Mouse (Mus musculus) MEL (cell line): Measurements from ENCODE around the gene Tmem108. TPM values are rescaled to one million over a fixed set of nuclear protein-coding genes. Genes with fewer than 3 reads are reported as not detected.

Experiments
- DNase-seq: peaks from one replicate; pipeline ENCODE4 v3.0.0; 2011; ENCODE audit warnings: low read depth, low spot score
- H3K27ac ChIP-seq: 2 replicates; pipeline ENCODE4 v1.5.1; 2012; ENCODE audit warnings: low read depth, mild to moderate bottlenecking, control low read depth, low read length, moderate library complexity; ENCODE audit not compliant: control insufficient read depth
- H3K27me3 ChIP-seq, 2 experiments: fragments of 150-350 bp in 1 of 2; sonication (generic) in 1 of 2; 2 replicates each; pipeline ENCODE4 v1.6.1; 2012; ENCODE audit warnings: low read length in 2 of 2, mild to moderate bottlenecking in 2 of 2, improper control_type of control experiment in 1 of 2, moderate library complexity in 1 of 2; ENCODE audit not compliant: insufficient read depth in 2 of 2, control insufficient read depth in 1 of 2
- H3K36me3 ChIP-seq, 2 experiments: 2 replicates each; pipeline ENCODE4 v1.6.1; 2012 to 2014; ENCODE audit warnings: low read length in 2 of 2, improper control_type of control experiment in 1 of 2, inconsistent platforms in 1 of 2, mild to moderate bottlenecking in 1 of 2; ENCODE audit not compliant: insufficient read depth in 2 of 2, control insufficient read depth in 1 of 2
- H3K4me1 ChIP-seq, 2 experiments: fragments of 150-350 bp in 1 of 2; sonication (generic) in 1 of 2; 2 replicates each; pipeline ENCODE4 v1.6.1; 2012; ENCODE audit warnings: low read length in 2 of 2, improper control_type of control experiment in 1 of 2, mild to moderate bottlenecking in 1 of 2; ENCODE audit not compliant: insufficient read depth in 2 of 2, control insufficient read depth in 1 of 2
- H3K4me3 ChIP-seq, 2 experiments: fragments of 150-350 bp in 1 of 2; sonication (generic) in 1 of 2; 2 replicates each; pipeline ENCODE4 v1.5.1; 2012; ENCODE audit warnings: low read depth in 2 of 2, low read length in 2 of 2, mild to moderate bottlenecking in 2 of 2, moderate library complexity in 2 of 2, control low read depth in 1 of 2, improper control_type of control experiment in 1 of 2; ENCODE audit not compliant: control insufficient read depth in 1 of 2, insufficient read depth in 1 of 2
- H3K79me2 ChIP-seq: 2 replicates; pipeline ENCODE4 v1.6.1; 2012; ENCODE audit warnings: mild to moderate bottlenecking, low read length, moderate library complexity; ENCODE audit not compliant: control insufficient read depth, poor library complexity, insufficient read depth
- H3K9ac ChIP-seq: 2 replicates; pipeline ENCODE4 v1.6.1; 2012; ENCODE audit warnings: low read depth, mild to moderate bottlenecking, control low read depth, low read length, moderate library complexity; ENCODE audit not compliant: control insufficient read depth, poor library complexity, severe bottlenecking
- H3K9me3 ChIP-seq: fragments of 150-350 bp; sonication (generic); replicated peaks from 2 replicates; pipeline ENCODE4 v1.6.1; 2012; ENCODE audit warnings: mild to moderate bottlenecking, low read length, improper control_type of control experiment, moderate library complexity; ENCODE audit not compliant: insufficient read depth
- BHLHE40 ChIP-seq: IDR thresholded peaks from 2 replicates; pipeline ENCODE4 v1.6.1; 2012; ENCODE audit warnings: low read depth, mild to moderate bottlenecking, inconsistent platforms, low read length, improper control_type of control experiment, borderline replicate concordance
- CHD1 ChIP-seq: IDR thresholded peaks from 2 replicates; pipeline ENCODE4 v1.6.1; 2012; ENCODE audit warnings: low read depth, mild to moderate bottlenecking, inconsistent platforms, low read length, improper control_type of control experiment
- CHD2 ChIP-seq: IDR thresholded peaks from 2 replicates; pipeline ENCODE4 v1.6.1; 2011; ENCODE audit warnings: low read length, improper control_type of control experiment
- CTCF ChIP-seq, 3 experiments: IDR thresholded peaks in 2 of 3; conservative IDR thresholded peaks in 1 of 3; 2 replicates each; pipeline ENCODE4 v1.5.1; 2011 to 2012; ENCODE audit warnings: low read length in 3 of 3, low read depth in 2 of 3, mild to moderate bottlenecking in 2 of 3, improper control_type of control experiment in 1 of 3, inconsistent platforms in 1 of 3, mixed read lengths in 1 of 3, moderate library complexity in 1 of 3; ENCODE audit not compliant: control insufficient read depth in 1 of 3, insufficient read depth in 1 of 3, poor library complexity in 1 of 3, severe bottlenecking in 1 of 3
- EP300 ChIP-seq, 2 experiments: IDR thresholded peaks; 2 replicates each; pipeline ENCODE4 v1.6.1; 2011; ENCODE audit warnings: improper control_type of control experiment in 2 of 2, low read length in 2 of 2, low read depth in 1 of 2, mild to moderate bottlenecking in 1 of 2
- GABPA ChIP-seq: IDR thresholded peaks from 2 replicates; pipeline ENCODE4 v1.6.1; 2012; ENCODE audit warnings: low read depth, mild to moderate bottlenecking, inconsistent platforms, low read length, improper control_type of control experiment, moderate library complexity
- GATA1 ChIP-seq: IDR thresholded peaks from 2 replicates; pipeline ENCODE4 v1.6.1; 2011; ENCODE audit warnings: low read depth, low read length, improper control_type of control experiment
- MAX ChIP-seq: IDR thresholded peaks from 2 replicates; pipeline ENCODE4 v1.6.1; 2011; ENCODE audit warnings: low read length, improper control_type of control experiment
- MAZ ChIP-seq: IDR thresholded peaks from 2 replicates; pipeline ENCODE4 v1.6.1; 2012; ENCODE audit warnings: low read depth, mild to moderate bottlenecking, inconsistent platforms, low read length, improper control_type of control experiment
- MEF2A ChIP-seq: IDR thresholded peaks from 2 replicates; pipeline ENCODE4 v1.6.1; 2014; ENCODE audit warnings: low read depth, mild to moderate bottlenecking, inconsistent platforms, low read length, improper control_type of control experiment; ENCODE audit not compliant: poor library complexity, insufficient replicate concordance, severe bottlenecking; ENCODE audit errors: extremely low read depth
- MXI1 ChIP-seq: IDR thresholded peaks from 2 replicates; pipeline ENCODE4 v1.6.1; 2011; ENCODE audit warnings: mild to moderate bottlenecking, low read depth, low read length, improper control_type of control experiment
- MYB ChIP-seq: IDR thresholded peaks from 2 replicates; pipeline ENCODE4 v1.6.1; 2011; ENCODE audit warnings: mild to moderate bottlenecking, low read depth, low read length, improper control_type of control experiment
- MYC ChIP-seq: IDR thresholded peaks from 2 replicates; pipeline ENCODE4 v1.6.1; 2011; ENCODE audit warnings: low read depth, mild to moderate bottlenecking, low read length, improper control_type of control experiment, moderate library complexity
- NELFE ChIP-seq: IDR thresholded peaks from 2 replicates; pipeline ENCODE4 v1.6.1; 2011; ENCODE audit warnings: low read depth, low read length, improper control_type of control experiment
- NRF1 ChIP-seq: IDR thresholded peaks from 2 replicates; pipeline ENCODE4 v1.6.1; 2014; ENCODE audit warnings: low read depth, mild to moderate bottlenecking, inconsistent platforms, low read length, improper control_type of control experiment, moderate library complexity; ENCODE audit not compliant: poor library complexity, insufficient read depth, severe bottlenecking
- POLR2AphosphoS2 ChIP-seq: IDR thresholded peaks from 2 replicates; pipeline ENCODE4 v1.6.1; 2011; ENCODE audit warnings: low read length, improper control_type of control experiment
- POLR2AphosphoS5 ChIP-seq: IDR thresholded peaks from 2 replicates; pipeline ENCODE4 v1.6.1; 2012; ENCODE audit warnings: low read depth, borderline replicate concordance, mild to moderate bottlenecking, inconsistent platforms, low read length, moderate library complexity, mixed read lengths
- RAD21 ChIP-seq: IDR thresholded peaks from 2 replicates; pipeline ENCODE4 v1.6.1; 2011; ENCODE audit warnings: mild to moderate bottlenecking, low read depth, low read length, improper control_type of control experiment
- RCOR1 ChIP-seq: IDR thresholded peaks from 2 replicates; pipeline ENCODE4 v1.6.1; 2012; ENCODE audit warnings: low read depth, mild to moderate bottlenecking, inconsistent platforms, low read length, improper control_type of control experiment
- SIN3A ChIP-seq: IDR thresholded peaks from 2 replicates; pipeline ENCODE4 v1.6.1; 2012; ENCODE audit warnings: low read length, improper control_type of control experiment, inconsistent platforms
- SMC3 ChIP-seq: IDR thresholded peaks from 2 replicates; pipeline ENCODE4 v1.6.1; 2011; ENCODE audit warnings: low read depth, low read length, improper control_type of control experiment
- TAL1 ChIP-seq: IDR thresholded peaks from 2 replicates; pipeline ENCODE4 v1.6.1; 2012; ENCODE audit warnings: mild to moderate bottlenecking, inconsistent platforms, low read length, moderate library complexity, mixed read lengths
- TCF12 ChIP-seq: IDR thresholded peaks from 2 replicates; pipeline ENCODE4 v1.6.1; 2014; ENCODE audit warnings: low read depth, mild to moderate bottlenecking, inconsistent platforms, low read length, improper control_type of control experiment, moderate library complexity
- ZKSCAN1 ChIP-seq: IDR thresholded peaks from 2 replicates; pipeline ENCODE4 v1.6.1; 2012; ENCODE audit warnings: low read depth, mild to moderate bottlenecking, inconsistent platforms, low read length, improper control_type of control experiment, moderate library complexity
- ZMIZ1 ChIP-seq: IDR thresholded peaks from 2 replicates; pipeline ENCODE4 v1.6.1; 2012; ENCODE audit warnings: low read depth, mild to moderate bottlenecking, inconsistent platforms, low read length, improper control_type of control experiment, moderate library complexity
- ZNF384 ChIP-seq: IDR thresholded peaks from 2 replicates; pipeline ENCODE4 v1.6.1; 2012; ENCODE audit warnings: low read depth, mild to moderate bottlenecking, inconsistent platforms, low read length, improper control_type of control experiment
- polyA plus RNA-seq, 2 experiments: library from polyadenylated mRNA; stranded (reverse) in 1 of 2; unstranded in 1 of 2; fragments of >175 nt in 1 of 2; fragments of >200 nt in 1 of 2; gene quantifications; 2 replicates each; pipeline versions ENCODE4 v1.2.1 to v1.2.4; 2012; ENCODE audit warnings: low replicate concordance in 2 of 2, low read depth in 1 of 2; ENCODE audit not compliant: insufficient read length in 2 of 2, insufficient read depth in 1 of 2, missing spikeins in 1 of 2
- total RNA-seq: library from RNA; depleted of rRNA; stranded (reverse); fragments of 300-350 nt; gene quantifications from 2 replicates; pipeline ENCODE4 v1.2.3, GENCODE M21; 2012

The Tmem108 gene
- total and polyA plus RNA-seq, 3 experiments, result not detected

DNA sequence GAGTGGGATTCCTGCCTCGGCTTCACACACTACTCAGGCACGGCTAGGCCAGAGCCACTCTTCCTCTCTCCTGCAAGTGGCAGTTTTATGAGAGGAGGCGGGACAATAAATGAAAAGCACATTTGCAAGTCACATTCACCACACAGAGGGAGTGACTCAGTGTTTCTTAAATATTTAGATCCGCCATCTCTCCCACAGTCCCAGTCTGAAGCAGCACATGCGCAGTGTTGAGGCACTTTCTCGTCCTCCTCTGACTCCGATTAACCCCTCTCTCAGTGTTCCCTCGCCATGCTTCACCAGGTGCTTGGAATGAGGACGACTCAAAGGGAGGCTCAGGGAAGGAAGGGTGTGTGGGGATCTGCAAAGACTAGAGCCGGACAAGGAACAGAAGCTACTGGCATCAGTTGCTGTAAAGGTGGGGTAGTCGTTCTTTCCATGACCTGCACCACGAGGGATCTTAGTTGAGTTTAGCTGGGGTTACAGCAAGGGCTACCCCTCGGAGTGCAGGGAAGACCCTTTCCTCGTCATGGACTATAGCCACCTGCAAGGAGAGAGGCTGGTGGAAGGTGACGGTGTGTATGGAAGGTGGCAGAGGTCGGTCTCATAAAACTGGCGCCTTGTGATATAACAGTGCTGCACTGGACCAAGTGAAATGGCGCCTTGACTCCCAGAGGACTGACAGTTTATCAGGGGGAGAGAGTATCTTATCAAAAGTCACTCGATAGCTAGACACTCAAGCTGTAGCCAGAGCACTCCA, 137.9 kb downstream of the Tmem108 start (continued):
- no peak for TF ChIP-seq MYB

DNA sequence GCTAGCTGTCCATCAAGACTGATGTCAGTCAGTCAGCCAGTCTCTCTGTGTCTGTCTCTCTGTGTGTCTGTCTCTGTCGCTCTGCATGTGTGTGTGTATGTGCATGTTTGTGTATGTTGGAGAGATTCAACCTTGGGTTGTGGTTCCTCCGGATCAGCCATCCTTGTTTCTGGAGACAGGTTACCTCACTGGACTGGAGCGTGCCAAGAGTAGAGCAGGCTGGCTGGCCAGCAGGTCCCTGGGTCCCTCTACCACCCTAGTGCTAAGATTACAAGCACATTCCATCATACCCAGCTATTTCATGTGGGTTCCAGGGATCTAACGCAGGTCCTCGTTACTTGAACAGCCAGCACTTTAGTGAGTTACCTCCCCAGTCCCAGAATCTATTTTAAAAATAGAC, 138.6 kb downstream of the Tmem108 start:
- H3K4me1 ChIP-seq, result no peaks in the 10 kb centered on the region
- H3K79me2 ChIP-seq, result no peaks in the 10 kb centered on the region
- no peaks in the 10 kb centered on the region for H3K27me3 ChIP-seq
- H3K36me3 ChIP-seq, result no peaks in the 10 kb centered on the region
- no peak for TF ChIP-seq NRF1
- TF ChIP-seq MAX, result no peak
- TF ChIP-seq BHLHE40, result no peak
- TF ChIP-seq SMC3, result no peak
- TF ChIP-seq GABPA, result no peak
- TF ChIP-seq MYC, result no peak
- TF ChIP-seq TCF12, result no peak
- TF ChIP-seq NELFE, result no peak
- no peak for TF ChIP-seq MAZ
- TF ChIP-seq ZKSCAN1, result no peak
- no peak for TF ChIP-seq RCOR1
- no peak for TF ChIP-seq MXI1
- TF ChIP-seq GATA1, result no peak
- no peak for TF ChIP-seq SIN3A
- TF ChIP-seq TAL1, result no peak
- no peak for TF ChIP-seq RAD21
- TF ChIP-seq ZMIZ1, result no peak
- TF ChIP-seq MEF2A, result no peak
- H3K4me3 ChIP-seq, result no peak overlapping the region
- no peak for DNase-seq
- no peak overlapping the region for H3K9ac ChIP-seq
- no peak overlapping the region for H3K27ac ChIP-seq
- H3K9me3 ChIP-seq, result no peaks in the 10 kb centered on the region

DNA sequence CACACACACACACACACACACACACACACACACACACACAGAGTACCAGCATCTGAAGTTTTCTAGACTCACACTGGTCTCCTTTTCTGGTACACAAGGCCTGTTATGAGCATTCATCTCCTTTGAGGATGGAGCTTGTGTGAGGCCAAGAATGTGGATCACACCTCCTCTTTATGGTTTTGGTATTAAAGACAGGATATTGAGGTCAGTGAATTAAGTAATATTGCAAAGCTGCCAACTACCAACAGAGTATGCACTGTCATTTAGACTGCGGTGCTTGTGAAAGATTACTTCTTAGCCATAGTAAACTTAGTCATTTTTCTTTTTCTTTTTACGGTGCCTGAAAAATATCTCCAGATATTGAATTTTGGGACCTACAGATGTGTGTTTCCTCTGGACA, 139.8 kb downstream of the Tmem108 start:
- H3K27ac ChIP-seq, result no peak overlapping the region
- no peak for TF ChIP-seq ZNF384
- no peak for TF ChIP-seq RAD21
- no peak for TF ChIP-seq SMC3
- no peak for TF ChIP-seq EP300 (IDR thresholded peaks at IDR 0.05; ENCODE audit: low read depth in 1 of 2, low read length in 2 of 2)
- no peak for TF ChIP-seq BHLHE40
- TF ChIP-seq TCF12, result no peak
- no peak for TF ChIP-seq CHD1
- no peak for TF ChIP-seq POLR2AphosphoS2
- no peak for TF ChIP-seq CTCF (IDR thresholded peaks at IDR 0.05 in 2 of 3, conservative IDR thresholded peaks at IDR 0.05 in 1 of 3; ENCODE audit: control insufficient read depth in 1 of 3, insufficient read depth in 1 of 3, low read depth in 2 of 3, low read length in 3 of 3, poor library complexity in 1 of 3, severe bottlenecking in 1 of 3)
- no peak for TF ChIP-seq CHD2
- no peak for TF ChIP-seq MAX
- TF ChIP-seq POLR2AphosphoS5, result no peak

More for the DNA sequence above, 139.8 kb downstream of the Tmem108 start:
- H3K9me3 ChIP-seq, result no peaks in the 10 kb centered on the region
- DNase-seq, result no peak
- H3K79me2 ChIP-seq, result no peaks in the 10 kb centered on the region
- no peak overlapping the region for H3K9ac ChIP-seq
- H3K4me1 ChIP-seq, result no peaks in the 10 kb centered on the region
- no peak overlapping the region for H3K4me3 ChIP-seq
- no peaks in the 10 kb centered on the region for H3K36me3 ChIP-seq
- no peaks in the 10 kb centered on the region for H3K27me3 ChIP-seq
